ENCODE assay signal across 8 mouse cellular contexts in genomic region chr12:53246181-53246580, GRCm38 (mm10). TPM values are rescaled to one million over a fixed set of nuclear protein-coding genes. Genes with fewer than 3 reads are reported as not detected.
DNase-seq lines count a peak whose midpoint lies in the region; ATAC-seq lines count a peak whose summit lies in the region.

No protein-coding gene starts in this region.

- H3K9ac ChIP-seq in liver, embryonic 16.5 days (ENCODE audit: low read depth, low read length): no peak overlapping the region

- under 1% methylated on average over 12 of the region's 12 CpGs for WGBS in hindbrain, embryonic 10.5 days
- WGBS in liver, embryonic 16.5 days (ENCODE audit: insufficient replicate concordance): under 1% methylated on average over 12 of the region's 12 CpGs

- peak overlapping the region; percentile 83 for H3K4me3 ChIP-seq in hindbrain, embryonic 10.5 days
- no peak overlapping the region for H3K4me3 ChIP-seq in liver, embryonic 16.5 days (ENCODE audit: low read depth, low read length)

- H3K27me3 ChIP-seq in hindbrain, embryonic 10.5 days (ENCODE audit: insufficient read depth, poor library complexity, severe bottlenecking): peaks cover 43% of the 10 kb centered on the region
- peaks cover 51% of the 10 kb centered on the region for H3K27me3 ChIP-seq in liver, embryonic 16.5 days (ENCODE audit: control insufficient read depth, insufficient read depth, low read depth, low read length)

- ATAC-seq in common myeloid progenitor, adult 5-6 weeks (replicated peaks; ENCODE audit: low read depth, poor library complexity, severe bottlenecking): peak; percentile 33
- ATAC-seq in liver, embryonic 16.5 days (ENCODE audit: low read depth): no peak

- 0 out of 2 replicates have a peak overlapping the region, but pooled peaks have one; percentile 20 for H3K4me2 ChIP-seq in liver, embryonic 16.5 days (ENCODE audit: low read depth, low read length)

- peaks cover 43% of the 10 kb centered on the region for H3K4me1 ChIP-seq in hindbrain, embryonic 10.5 days (replicated peaks)
- H3K4me1 ChIP-seq in liver, embryonic 16.5 days (ENCODE audit: control insufficient read depth, low read depth, low read length): no peaks in the 10 kb centered on the region

- peak overlapping the region; percentile 97 for H3K27ac ChIP-seq in hindbrain, embryonic 10.5 days
- no peak overlapping the region for H3K27ac ChIP-seq in liver, embryonic 16.5 days (ENCODE audit: low read length)

- peak; percentile 27 for DNase-seq in heart, adult 11 months
- no peak for DNase-seq in heart, adult 9 months (ENCODE audit: low spot score in 2 of 2)
- DNase-seq in hindbrain, embryonic 10.5 days (ENCODE audit: low spot score): peak; percentile 36
- no peak for DNase-seq in ovary, postnatal 36 days (ENCODE audit: low spot score)
- no peak for DNase-seq in adrenal gland, postnatal 10 days
- DNase-seq in frontal cortex, postnatal 10 days (ENCODE audit: low spot score in 2 of 2): no peak

- no peaks in the 10 kb centered on the region for H3K36me3 ChIP-seq in hindbrain, embryonic 10.5 days
- H3K36me3 ChIP-seq in liver, embryonic 16.5 days (ENCODE audit: control insufficient read depth, insufficient read depth): no peaks in the 10 kb centered on the region

- no peaks in the 10 kb centered on the region for H3K9me3 ChIP-seq in hindbrain, embryonic 10.5 days
- H3K9me3 ChIP-seq in liver, embryonic 16.5 days (replicated peaks; ENCODE audit: control insufficient read depth, low read length): no peaks in the 10 kb centered on the region

RNA-seq across cellular contexts. Expression of gene Npas3, which starts 2.3 kb away (rescaled TPM):
- not detected in 2 replicates for total RNA-seq in common myeloid progenitor, adult 5-6 weeks (2017)
- polyA plus RNA-seq in hindbrain, embryonic 10.5 days (2016; fragmentation: Nextera tagmentation; extraction: Ambion mirVana): 6.6 and 12.2 TPM in 2 replicates
- polyA plus RNA-seq in liver, embryonic 16.5 days (2015; fragmentation: Nextera tagmentation; extraction: Ambion mirVana): 0.12 and 0.26 TPM in 2 replicates
- 1 to 10 TPM; 2.4 to 3.5 TPM for total RNA-seq in adrenal gland, postnatal 10 days (2021)

Comparison
In these comparisons a context has a peak if more than half of its experiments do, and no peak if none do; other contexts are left out.
1. DNase-seq: peak in heart, adult 11 months (single experiment) and hindbrain, embryonic 10.5 days (single experiment); none in heart, adult 9 months (0 of 2), ovary, postnatal 36 days (single experiment), adrenal gland, postnatal 10 days (single experiment) and frontal cortex, postnatal 10 days (0 of 2).